Mouse (Mus musculus): ENCODE data around the gene Notch2. TPM values are rescaled to one million over a fixed set of nuclear protein-coding genes. Genes with fewer than 3 reads are reported as not detected.

Notch2 gene
- total RNA-seq, 2 experiments from 2014 or later: 19.3 to 19.5 TPM

GRCm38 (mm10) chr3:98063186-98063771, 50.0 kb downstream of the Notch2 start:
- intact Hi-C loops (cut with DNase I): no loop called here
- peak; percentile 51 for DNase-seq (ENCODE audit: low spot score)

- intact Hi-C loops (cut with DNase I): no loop called here
- DNase-seq (ENCODE audit: low spot score): no peak
These were observed 50.5 kb downstream of the Notch2 start for GRCm38 (mm10) chr3:98063833-98064232.

GRCm38 (mm10) chr3:98065004-98065403, 51.7 kb downstream of the Notch2 start:
- intact Hi-C loops (cut with DNase I): no loop called here

GRCm38 (mm10) chr3:98066434-98066833, 53.1 kb downstream of the Notch2 start:
- intact Hi-C loops (cut with DNase I): no loop called here
- no peak for DNase-seq (ENCODE audit: low spot score)

More at GRCm38 (mm10) chr3:98065004-98065403, 51.7 kb downstream of the Notch2 start:
- no peak for DNase-seq (ENCODE audit: low spot score)

- intact Hi-C loops (cut with DNase I): no loop called here
- no peak for DNase-seq (ENCODE audit: low spot score)
These were observed 54.1 kb downstream of the Notch2 start for GRCm38 (mm10) chr3:98067413-98067812.

- intact Hi-C loops (cut with DNase I): no loop called here
These were observed 54.6 kb downstream of the Notch2 start for GRCm38 (mm10) chr3:98067852-98068491.

GRCm38 (mm10) chr3:98069161-98069560, 55.8 kb downstream of the Notch2 start:
- intact Hi-C loops (cut with DNase I): no loop called here
- DNase-seq (ENCODE audit: low spot score): no peak

More at GRCm38 (mm10) chr3:98067852-98068491, 54.6 kb downstream of the Notch2 start:
- no peak for DNase-seq (ENCODE audit: low spot score)

GRCm38 (mm10) chr3:98069856-98070255, 56.5 kb downstream of the Notch2 start:
- intact Hi-C loops (cut with DNase I): no loop called here
- no peak for DNase-seq (ENCODE audit: low spot score)

GRCm38 (mm10) chr3:98072570-98072969, 59.2 kb downstream of the Notch2 start:
- no peak for DNase-seq (ENCODE audit: low spot score)
- intact Hi-C loops (cut with DNase I): no loop called here

GRCm38 (mm10) chr3:98073545-98073944, 60.2 kb downstream of the Notch2 start:
- intact Hi-C loops (cut with DNase I): no loop called here
- no peak for DNase-seq (ENCODE audit: low spot score)

- intact Hi-C loops (cut with DNase I): no loop called here
- no peak for DNase-seq (ENCODE audit: low spot score)
These were observed 61.4 kb downstream of the Notch2 start for GRCm38 (mm10) chr3:98074622-98075231.

- intact Hi-C loops (cut with DNase I): no loop called here
- no peak for DNase-seq (ENCODE audit: low spot score)
These were observed 64.5 kb downstream of the Notch2 start for GRCm38 (mm10) chr3:98077866-98078265.

- DNase-seq (ENCODE audit: low spot score): no peak
- intact Hi-C loops (cut with DNase I): no loop called here
These were observed 65.5 kb downstream of the Notch2 start for GRCm38 (mm10) chr3:98078816-98079215.

- intact Hi-C loops (cut with DNase I): no loop called here
- DNase-seq (ENCODE audit: low spot score): no peak
These were observed 66.4 kb downstream of the Notch2 start for GRCm38 (mm10) chr3:98079601-98080215.

- no peak for DNase-seq (ENCODE audit: low spot score)
- intact Hi-C loops (cut with DNase I): no loop called here
These were observed 67.3 kb downstream of the Notch2 start for GRCm38 (mm10) chr3:98080630-98081029.

- intact Hi-C loops (cut with DNase I): no loop called here
- DNase-seq (ENCODE audit: low spot score): no peak
These were observed 68.9 kb downstream of the Notch2 start for GRCm38 (mm10) chr3:98082188-98082587.

- no peak for DNase-seq (ENCODE audit: low spot score)
- intact Hi-C loops (cut with DNase I): no loop called here
These were observed 69.6 kb downstream of the Notch2 start for GRCm38 (mm10) chr3:98082972-98083371.

GRCm38 (mm10) chr3:98084061-98084655, 70.8 kb downstream of the Notch2 start:
- intact Hi-C loops (cut with DNase I): no loop called here
- DNase-seq (ENCODE audit: low spot score): no peak

GRCm38 (mm10) chr3:98084870-98085269, 71.5 kb downstream of the Notch2 start:
- DNase-seq (ENCODE audit: low spot score): no peak
- intact Hi-C loops (cut with DNase I): no loop called here

GRCm38 (mm10) chr3:98085812-98086268, 72.5 kb downstream of the Notch2 start:
- intact Hi-C loops (cut with DNase I): no loop called here
- peak; percentile 45 for DNase-seq (ENCODE audit: low spot score)

Data from heart, postnatal 25 days (tissue).